In the genomic region with DNA sequence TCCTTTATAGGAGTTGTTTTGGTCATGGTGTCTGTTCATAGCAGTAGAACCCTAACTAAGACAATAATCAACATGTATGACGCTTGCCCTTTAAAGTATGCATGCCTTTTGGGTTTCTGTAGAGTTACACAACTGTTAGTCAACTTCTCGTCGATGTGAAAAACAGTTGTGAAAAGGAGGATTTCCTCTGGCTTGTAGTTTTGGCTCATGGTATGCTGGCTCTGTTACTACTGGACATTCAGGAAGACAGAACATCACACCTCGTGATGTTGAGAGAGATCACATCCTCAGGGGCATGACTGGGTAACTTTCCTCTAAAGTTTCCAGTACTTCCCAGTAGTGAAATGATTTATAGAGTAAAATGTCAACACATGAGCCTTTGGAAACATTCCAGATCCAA, we compare ENCODE assay signal across 14 mouse cellular contexts.
"Had no signal": no experiment of that assay in that cellular context is flagged by ENCODE, and none has a peak within 500 bp of the region (broad histone marks: within the 10 kb centered on the region; RNA-seq: fewer than 3 reads in every experiment).

No protein-coding gene starts in this region.

- DNase-seq: kidney, adult 11 months; kidney, adult 9 months; kidney, postnatal 36 days; left cerebral cortex, postnatal 4 days; liver, postnatal 0 days; lung, embryonic 14.5 days; lung, postnatal 10 days; lung, postnatal 4 days; midbrain, embryonic 14.5 days; right cerebral cortex, adult 18-20 months; right cerebral cortex, postnatal 14 days; right cerebral cortex, postnatal 4 days; spleen, adult 18-20 months; thymus, postnatal 25 days had no signal

- ATAC-seq: liver, postnatal 0 days had no signal
